Mouse (Mus musculus) right cerebral cortex, postnatal 25 days (tissue): ENCODE data around the gene Smarca4.

Experiments used
- DNase-seq: peaks from one replicate; pipeline ENCODE4 v3.0.0; 2022

Gene Smarca4

DNA sequence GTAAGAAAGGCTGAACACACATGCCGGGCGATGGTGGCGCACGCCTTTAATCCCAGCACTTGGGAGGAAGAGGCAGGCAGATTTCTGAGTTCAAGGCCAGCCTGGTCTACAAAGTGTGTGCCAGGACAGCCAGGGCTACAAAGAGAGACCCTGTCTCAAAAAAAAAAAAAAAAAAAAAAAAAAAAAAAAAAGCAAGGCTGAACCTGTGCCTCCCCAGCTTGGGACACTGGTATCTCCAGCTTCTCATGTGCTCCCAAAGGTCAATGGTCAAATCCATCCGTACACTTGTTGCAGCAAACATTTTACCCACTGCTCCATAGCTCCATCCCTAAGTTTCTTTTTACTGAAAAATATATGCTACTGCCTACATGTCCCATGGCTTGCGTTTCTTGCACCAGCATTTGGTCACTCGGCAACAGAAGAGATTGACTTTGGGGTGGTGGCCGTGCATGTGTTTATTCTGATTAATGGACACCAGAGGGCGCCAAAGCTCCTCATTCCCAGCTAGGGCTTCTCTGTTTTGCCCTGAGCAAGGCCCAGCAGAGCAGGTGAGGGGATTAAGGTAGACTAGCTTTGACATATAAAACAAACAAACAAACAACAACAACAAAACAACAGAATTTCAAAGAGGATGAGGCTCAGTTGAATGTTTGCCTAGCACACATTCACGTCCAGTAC lies 14.1 kb upstream of the Smarca4 start:
- peak; percentile 52 for DNase-seq

DNA sequence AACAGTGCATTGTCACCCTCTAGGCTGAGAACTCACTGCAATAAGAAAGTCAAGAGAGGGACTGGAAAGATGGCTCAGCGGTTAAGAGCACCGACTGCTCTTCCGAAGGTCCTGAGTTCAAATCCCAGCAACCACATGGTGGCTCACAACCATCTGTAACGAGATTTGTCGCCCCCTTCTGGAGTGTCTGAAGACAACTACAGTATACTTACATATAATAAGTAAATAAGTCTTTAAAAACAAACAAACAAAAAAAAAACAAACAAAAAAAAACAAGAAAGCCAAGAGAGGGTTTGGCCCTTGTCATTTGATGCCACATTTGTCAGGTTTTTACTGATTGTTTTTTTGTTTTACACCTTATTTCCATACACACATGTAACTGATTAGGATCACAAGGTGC lies 11.8 kb upstream of the Smarca4 start:
- no peak for DNase-seq

DNA sequence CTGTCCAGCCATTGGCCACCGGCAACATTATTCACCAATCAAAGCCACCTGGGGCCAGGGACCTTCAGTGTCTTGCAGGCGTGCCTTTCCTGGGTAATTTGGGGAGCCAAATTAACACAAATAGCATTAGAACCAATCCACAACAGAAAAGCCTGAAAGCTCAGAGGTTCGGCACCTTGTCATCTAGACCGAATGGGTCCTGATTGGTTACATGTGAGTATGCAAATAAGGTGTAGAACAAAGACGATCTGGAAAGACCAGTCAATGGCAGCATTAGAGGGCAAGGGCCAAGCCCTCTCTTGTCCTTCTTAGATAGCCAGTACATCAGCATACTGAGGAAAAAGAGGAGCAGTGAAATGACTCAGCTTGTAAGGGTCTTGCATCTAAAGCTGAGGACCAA lies 10.1 kb upstream of the Smarca4 start:
- no peak for DNase-seq

DNA sequence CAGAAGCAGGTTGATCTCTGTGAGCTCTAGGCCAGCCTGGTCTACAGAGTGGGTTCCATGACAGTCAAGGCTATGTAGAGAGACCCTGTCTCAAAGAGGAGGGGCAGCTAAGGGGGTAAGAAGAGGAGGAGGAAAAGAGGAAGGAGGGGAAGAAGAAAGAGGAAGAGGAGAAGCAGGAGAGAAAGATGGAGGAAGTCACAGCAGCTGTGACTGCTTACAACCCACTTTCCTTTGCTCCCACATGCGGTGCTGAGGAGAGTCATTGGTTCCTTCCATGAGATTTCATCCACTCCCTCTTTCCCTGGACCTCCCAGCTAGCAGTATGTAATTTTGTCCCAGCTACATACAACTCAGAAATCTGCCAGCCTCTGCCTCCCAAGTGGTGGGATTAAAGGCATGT lies 9.3 kb upstream of the Smarca4 start:
- DNase-seq, result no peak

DNA sequence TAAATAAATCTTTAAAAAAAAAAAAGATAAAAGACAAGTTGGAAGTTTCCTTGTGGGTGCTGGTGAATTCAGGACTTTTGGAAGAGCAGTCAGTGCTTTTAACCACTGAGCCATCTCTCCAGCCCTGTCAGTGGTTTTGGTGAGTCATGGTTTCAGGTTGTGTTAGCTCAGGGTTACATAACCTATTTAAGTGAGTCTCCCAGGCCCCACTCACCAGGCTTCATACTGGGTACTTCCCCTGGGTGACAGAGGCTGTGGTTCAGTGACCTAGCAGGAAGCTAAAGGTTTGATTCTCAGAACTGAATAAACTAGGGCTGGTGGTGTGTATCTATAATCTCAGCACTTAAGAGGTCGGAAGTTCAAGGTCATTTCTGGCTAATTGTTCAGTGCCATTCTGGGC lies 6.1 kb upstream of the Smarca4 start:
- no peak for DNase-seq

DNA sequence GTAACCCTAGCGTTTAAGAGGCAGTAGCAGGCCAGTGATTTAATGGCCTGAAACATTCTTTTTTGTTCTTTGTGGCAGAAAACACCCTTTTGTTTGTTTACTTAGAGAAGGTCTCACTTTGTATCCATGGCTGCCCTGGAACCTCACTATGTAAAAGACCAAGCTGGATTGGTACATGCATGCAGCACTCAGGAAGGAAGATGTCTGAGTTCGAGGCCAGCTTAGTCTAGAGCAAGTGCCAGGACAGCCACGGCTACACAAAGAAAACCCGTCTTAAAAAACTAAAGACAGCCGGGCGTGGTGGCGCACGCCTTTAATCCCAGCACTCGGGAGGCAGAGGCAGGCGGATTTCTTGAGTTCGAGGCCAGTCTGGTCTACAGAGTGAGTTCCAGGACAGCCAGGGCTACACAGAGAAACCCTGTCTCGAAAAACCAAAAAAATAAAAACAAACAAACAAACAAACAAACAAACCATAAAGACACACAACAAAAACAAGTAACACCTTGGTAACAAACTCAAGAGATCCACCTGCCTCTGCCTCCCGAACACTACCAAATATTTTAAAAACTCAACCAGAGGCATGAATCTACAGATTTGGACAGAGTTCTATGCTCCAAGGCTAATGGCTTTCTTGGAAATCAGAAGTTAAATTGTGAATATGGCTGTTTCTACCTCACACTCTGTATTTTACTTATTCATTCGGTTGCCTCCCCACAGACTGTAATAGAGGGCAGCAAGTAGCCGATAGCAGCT lies 929 bp upstream of the Smarca4 start:
- DNase-seq, result no peak

DNA sequence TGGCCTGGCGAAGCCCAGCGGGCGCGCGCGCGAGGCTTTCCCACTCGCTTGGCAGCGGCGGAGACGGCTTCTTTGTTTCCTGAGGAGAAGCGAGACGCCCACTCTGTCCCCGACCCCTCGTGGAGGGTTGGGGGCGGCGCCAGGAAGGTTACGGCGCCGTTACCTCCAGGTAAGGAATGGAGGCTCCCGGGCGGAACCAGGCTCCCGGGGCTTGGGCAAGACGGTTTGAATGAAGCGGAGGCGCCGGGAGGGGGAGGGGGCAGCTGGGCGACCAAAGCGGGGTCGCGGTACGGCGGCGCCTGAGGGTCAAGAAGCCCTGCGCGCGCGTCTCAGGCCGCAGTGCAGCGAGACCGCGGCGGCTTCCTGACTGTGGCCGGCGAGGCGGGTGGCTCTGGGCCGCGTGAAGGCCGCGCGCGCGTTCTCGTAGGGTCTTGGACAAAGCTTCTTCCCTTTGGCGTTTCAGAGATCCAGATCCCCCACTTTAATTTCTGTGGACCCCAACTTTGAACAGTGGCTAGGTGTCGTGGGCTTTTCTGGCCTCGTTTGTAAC lies 338 bp downstream of the Smarca4 start:
- DNase-seq, result peak; percentile 82

DNA sequence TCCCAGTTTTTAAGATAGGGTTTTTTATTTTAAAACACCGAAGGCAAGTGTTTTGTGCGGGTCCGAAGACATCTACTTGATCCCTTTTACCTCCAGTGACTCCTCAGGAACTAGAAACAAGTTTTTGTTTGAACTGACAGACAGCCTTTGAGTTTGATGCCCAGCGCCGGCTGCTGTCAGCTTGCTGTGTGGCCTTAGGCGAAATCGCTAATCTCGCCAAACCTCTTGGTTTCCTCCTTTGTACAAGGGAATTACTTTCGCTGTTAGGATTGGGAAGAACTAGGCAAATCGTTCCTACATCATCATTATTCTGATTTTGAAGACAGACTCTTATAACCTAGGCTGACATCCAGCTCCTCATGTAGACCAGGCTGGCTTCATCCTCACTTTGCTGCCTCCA lies 1.1 kb downstream of the Smarca4 start:
- no peak for DNase-seq

DNA sequence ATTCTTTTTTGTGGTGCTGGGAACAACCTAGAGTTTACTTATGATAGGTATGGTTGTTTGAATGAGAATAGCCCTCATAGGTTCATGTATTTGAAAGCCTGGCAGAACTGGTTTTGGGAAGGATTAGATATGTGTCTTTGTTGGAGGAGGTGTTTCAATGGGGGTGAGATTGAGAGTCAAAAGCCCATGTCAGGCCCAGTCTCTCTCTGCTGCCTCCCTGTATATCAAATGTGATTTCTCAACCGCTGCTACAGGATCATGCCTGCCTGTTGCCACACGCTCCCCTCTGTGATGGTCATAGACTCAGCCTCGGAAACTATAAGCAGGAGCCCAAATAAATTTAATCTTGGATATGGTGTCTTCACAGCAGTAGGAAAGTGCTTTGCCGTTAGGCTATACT lies 4.3 kb downstream of the Smarca4 start:
- DNase-seq, result no peak

DNA sequence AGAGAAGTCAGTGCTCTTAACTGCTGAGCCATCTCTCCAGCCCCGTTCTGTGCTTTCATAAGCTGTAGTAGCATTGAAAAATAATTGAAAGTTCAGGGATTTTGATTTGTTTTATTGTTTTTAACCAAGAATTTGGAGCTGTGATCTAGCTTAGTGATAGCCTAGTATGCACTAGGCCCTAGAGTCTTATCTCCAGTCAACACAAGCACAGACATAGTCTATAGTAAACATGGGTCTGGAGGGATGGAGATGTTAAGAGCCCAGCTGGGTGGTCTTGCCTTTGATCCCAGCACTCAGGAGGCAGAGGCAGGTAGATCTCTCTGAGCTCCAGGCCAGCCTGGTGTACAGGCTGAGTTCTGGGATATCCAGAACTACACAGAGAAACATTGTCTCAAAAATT lies 6.7 kb downstream of the Smarca4 start:
- no peak for DNase-seq

DNA sequence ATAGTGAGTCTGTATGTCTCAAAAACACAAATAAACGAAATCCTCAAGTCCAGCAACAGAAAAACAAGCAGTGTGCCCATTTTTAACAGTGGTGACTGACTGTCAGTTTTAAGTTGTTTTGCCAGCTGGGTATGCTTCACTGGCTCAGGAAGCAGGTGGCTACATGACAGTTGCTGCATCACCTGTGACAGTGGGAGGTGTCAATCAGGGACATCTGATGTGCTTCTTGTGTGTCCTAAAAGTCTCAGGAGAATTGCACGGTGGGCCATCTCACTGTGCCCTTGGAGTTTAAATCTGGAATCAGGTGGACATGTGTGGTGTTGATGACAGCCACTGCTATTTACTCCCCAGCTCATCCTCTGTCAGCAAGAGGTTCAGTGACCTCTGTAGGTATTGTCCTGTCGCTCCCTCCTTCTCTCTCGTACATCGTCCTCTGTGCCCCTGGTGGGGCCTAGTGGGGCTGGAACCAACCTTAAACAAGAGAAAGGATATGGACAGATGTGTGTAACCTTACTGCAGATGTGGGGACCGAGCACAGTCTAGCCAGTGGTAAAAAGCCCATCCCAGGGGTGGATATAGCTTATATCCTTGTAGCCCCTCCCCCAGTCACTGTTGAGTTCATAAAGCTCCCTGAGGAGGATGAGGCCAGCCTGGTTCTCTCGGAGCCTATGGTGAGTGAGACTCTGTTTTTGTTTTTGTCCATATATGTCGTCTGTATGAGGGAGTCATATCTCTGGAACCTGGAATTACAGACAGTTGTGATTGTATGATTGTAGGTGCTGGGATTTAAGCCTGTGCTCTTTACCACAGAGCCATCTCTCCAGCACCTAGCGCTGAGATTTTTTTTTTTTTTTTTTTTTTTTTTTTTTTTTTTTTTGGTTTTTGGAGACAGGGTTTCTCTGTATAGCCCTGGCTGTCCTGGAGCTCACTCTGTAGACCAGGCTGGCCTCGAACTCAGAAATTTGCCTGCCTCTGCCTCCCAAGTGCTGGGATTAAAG lies 9.7 kb downstream of the Smarca4 start:
- no peak for DNase-seq

DNA sequence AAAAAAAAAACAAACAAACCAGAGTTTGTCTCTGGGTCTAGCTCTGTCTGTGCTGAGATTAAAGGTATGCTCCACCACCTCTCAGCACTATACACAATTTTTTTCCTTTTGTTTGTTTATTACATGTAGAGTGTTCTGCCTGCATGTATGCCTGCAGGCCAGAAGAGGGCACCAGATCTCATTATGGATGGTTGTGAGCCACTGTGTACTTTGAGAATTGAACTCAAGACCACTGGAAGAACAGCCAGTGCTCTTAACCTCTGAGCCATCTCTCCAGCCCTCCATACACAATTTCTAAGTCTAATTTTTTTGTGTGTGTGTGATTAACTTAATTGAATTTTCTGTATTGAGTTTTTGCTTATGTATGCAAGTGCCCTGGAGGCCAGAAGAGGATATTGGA lies 10.6 kb downstream of the Smarca4 start:
- DNase-seq, result no peak

DNA sequence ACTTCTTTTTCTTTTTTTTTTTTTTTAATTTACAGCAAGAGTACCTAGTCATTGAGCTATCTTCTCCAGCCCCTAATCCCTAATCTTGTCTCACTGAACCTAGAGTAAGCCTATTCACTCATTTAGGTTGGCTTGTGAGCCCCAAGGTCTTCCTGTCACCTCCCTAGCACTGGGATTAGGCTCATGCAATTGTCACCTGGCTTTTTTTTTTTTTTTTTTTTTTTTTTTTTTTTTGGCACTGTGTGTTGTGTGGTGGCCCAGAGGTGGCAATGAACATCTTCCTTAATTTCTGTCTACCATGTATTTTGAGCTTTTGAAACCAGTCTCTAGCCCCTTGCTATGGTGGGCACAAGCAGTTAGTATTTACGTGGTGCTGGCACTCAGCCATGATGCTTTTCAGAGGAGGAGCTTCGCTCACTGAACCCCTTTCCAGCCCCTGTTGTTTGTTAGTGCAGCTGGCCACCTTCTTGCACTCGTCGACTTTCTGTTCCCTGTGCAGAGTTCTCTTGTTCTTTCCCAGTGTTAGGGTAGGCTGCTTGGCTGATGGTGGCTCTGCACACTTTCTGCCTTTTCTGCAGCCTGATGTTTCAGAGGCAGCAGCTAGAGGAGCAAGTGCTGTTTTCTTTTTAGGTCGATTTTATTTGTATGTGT lies 11.3 kb downstream of the Smarca4 start:
- DNase-seq, result no peak

DNA sequence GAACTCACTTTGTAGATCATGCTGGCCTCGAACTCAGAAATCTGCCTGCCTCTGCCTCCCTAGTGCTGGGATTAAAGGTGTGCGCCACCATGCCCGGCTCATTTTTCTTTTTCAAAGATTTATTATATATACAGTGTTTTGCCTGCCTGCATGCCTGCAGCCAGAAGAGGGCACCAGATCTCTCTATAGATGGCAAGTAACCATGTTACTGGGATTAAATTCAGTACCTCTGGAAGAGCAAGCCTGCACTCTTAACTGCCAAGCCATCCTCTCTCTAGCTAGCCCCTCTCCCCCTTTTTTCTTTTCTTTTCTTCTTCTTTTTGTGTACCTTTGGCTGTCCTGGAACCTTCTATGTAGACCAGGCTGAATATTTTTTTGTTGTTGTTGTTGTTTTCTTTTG lies 14.7 kb downstream of the Smarca4 start:
- no peak for DNase-seq

DNA sequence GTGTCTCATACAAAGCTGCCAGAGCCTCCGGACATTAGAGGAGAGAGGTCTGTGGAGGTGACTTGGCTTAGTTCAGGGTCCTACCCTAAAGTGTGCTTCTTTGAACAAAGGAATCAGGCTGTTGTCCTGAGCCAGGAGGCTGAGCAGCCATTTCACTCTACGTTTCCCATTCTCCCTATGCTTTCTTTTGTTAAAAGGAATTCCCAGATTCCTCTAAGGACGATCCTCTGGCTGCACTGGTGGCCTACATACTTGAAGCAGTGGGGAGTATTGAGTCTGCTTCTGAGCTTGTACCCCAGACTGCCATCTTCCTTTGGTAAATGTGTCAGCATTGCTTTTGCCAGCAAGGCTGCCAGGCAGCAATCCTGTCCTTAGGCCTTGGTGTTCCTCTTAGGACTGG lies 17.1 kb downstream of the Smarca4 start:
- no peak for DNase-seq

DNA sequence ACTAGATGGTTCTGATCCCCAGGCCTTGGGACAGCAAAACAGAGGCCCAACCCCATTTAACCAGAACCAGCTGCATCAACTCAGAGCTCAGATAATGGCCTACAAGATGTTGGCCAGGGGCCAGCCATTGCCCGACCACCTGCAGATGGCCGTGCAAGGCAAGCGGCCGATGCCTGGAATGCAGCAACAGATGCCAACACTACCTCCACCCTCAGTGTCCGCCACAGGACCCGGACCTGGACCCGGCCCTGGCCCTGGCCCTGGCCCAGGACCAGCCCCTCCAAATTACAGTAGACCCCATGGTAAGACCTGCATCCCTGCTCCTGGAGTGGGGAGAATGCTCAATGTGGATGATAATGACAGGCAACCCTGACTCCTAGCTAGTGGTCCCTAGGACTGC lies 19.7 kb downstream of the Smarca4 start:
- DNase-seq, result no peak

DNA sequence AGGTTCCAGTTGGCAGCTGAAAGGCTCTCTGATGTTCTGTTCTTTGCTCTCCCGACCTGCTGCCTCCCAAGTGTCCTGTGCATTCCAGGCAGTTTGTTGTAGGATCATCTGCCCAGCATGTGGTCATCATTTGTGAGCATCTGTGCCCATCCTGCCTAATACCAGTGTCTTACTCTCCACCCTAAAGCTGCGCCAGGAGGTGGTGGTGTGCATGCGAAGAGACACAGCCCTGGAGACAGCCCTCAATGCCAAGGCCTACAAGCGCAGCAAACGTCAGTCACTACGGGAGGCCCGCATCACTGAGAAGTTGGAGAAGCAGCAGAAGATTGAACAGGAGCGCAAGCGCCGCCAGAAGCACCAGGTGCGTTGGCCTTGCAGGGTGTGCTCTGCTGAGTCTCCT lies 23.1 kb downstream of the Smarca4 start:
- no peak for DNase-seq

DNA sequence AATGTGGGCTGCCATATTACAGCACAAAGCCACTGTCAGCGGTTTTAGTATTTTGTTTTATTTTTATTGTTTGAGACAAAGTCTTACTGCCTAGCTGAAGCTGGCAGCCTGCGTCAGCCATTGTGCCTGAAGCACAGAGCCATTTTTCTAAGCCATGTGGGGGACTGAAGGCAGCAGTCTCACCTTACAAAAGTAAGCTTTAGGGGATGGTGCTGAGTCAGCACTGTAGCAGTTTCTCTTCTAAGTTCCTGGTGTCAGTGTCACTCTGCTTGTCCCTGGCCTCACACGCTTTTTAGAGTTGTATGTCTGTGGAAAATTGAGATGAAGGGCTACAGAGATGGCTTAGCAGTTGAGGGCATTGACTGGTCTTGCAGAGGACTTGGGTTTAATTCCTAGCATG lies 30.4 kb downstream of the Smarca4 start:
- DNase-seq, result no peak

DNA sequence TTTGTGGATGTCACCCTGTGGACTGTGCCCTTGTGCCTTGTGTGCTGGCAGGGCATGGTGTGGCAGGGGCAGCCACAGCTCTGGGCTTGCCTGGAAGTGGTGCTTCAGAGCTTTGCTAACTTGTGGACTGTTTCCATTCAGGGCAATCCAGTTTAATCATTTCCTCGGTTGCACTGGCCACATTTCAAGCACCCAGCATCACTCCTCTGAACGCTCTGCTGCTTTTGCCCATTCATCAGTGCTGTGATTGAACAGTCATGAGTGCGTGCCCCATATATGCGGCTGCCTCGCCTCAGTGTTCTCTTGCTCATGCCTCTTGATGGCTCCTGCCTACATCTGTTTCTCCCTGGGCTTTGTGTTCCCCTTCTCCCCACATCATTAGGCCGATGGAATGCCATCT lies 31.8 kb downstream of the Smarca4 start:
- DNase-seq, result no peak

DNA sequence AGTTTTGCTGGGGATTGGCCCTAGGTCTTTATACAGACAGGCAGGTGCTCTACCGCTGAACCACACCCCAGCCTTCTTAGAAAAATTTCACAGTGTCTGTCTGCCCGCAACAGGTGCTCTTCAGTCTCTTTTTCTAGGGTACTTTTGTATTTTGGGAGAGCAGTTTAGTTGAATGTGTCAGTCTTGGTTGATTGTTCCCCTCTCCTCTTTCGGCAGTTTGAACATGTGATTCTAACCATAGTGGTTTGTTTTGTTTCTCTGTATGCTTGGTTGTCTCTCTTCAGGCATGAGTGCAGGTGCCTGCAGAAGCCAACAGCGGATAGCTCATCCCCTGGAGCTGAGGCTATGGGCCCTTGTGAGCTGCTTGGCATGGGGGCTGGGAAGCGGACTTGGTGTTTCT lies 36.3 kb downstream of the Smarca4 start:
- no peak for DNase-seq

DNA sequence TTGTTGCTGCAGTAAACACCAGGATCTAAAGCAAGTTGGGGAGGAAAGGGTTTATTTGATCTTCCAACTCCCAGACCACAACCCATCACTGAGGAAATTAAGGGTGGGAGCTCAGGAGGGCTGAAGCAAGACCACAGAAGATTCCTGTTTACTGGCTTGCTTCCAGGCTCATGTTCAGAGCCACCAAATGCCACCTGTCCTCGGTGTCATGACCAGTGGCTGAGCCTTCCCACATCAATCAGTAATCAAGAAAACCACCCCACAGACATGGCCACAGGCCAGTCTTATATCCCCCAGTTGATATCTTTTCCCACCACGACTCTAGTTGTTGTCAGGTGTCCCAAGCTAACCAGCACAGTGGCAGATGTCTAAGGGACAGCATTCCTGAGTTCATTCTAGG lies 37.3 kb downstream of the Smarca4 start:
- DNase-seq, result no peak

DNA sequence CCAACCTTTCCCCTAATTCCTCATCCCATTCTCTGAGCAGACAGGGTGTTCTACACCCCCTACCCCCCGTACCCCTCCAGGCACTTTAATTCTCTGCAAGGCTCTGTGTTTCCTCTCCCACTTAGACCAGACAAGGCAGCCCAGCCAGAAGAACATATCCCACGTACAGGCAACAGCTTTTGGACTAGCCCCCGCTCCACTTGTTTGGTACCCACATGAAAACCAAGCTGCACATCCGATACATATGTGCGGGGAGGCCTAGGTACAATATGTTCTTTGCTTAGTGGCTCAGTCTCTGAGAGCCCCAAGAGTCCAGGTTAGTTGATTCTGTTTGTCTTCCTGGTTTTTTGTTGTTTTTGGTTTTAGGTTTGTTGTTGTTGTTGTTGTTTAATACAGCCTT lies 46.1 kb downstream of the Smarca4 start:
- no peak for DNase-seq

DNA sequence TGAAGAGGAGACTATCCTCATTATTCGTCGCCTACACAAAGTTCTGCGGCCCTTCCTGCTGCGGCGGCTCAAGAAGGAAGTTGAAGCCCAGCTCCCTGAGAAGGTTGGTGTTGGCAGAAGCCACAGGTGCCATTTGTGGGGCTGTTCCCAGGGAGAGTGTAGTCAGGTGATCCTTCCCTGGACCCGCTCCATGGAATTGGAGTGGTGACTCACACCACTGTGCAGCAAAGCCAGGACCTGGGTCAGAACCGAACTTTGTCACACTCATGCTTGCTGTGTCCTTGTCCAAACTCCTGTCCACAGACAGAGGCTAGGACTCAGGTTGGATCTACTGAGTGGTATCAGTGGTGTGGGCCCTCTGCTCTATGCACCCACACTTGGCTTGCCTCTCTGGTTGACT lies 53.0 kb downstream of the Smarca4 start:
- no peak for DNase-seq
